Mouse (Mus musculus) limb, embryonic 13.5 days (tissue): ENCODE data around the gene Trim33. TPM values are rescaled to one million over a fixed set of nuclear protein-coding genes. Genes with fewer than 3 reads are reported as not detected.

Source experiments
- ATAC-seq: fragments of 200-750 bp; cut with Nextera tagmentation; 2 replicates; pipeline ENCODE4 v1.8.0; 2017; ENCODE audit warnings: low read depth, moderate number of reproducible peaks, moderate TSS enrichment; ENCODE audit not compliant: low FRiP score
- H3K27ac ChIP-seq: fragments of 300-500 bp; sonication (generic); 2 replicates; pipeline ENCODE4 v1.5.1; 2015; ENCODE audit warnings: inconsistent platforms, mild to moderate bottlenecking, moderate library complexity
- H3K27me3 ChIP-seq: fragments of 300-500 bp; sonication (generic); 2 replicates; pipeline ENCODE4 v1.6.1; 2015; ENCODE audit warnings: mild to moderate bottlenecking, inconsistent platforms
- H3K36me3 ChIP-seq: fragments of 300-500 bp; sonication (generic); 2 replicates; pipeline ENCODE4 v1.6.1; 2015; ENCODE audit warnings: inconsistent platforms, mild to moderate bottlenecking, moderate library complexity
- H3K4me1 ChIP-seq: fragments of 300-500 bp; sonication (generic); 2 replicates; pipeline ENCODE4 v1.6.1; 2015; ENCODE audit warnings: inconsistent platforms
- H3K4me2 ChIP-seq: fragments of 300-500 bp; sonication (generic); replicated peaks from 2 replicates; pipeline ENCODE4 v1.6.1; 2015; ENCODE audit warnings: inconsistent platforms, mild to moderate bottlenecking, moderate library complexity
- H3K4me3 ChIP-seq: fragments of 300-500 bp; sonication (generic); 2 replicates; pipeline ENCODE4 v1.5.1; 2015; ENCODE audit warnings: moderate library complexity, mild to moderate bottlenecking, inconsistent platforms
- H3K9ac ChIP-seq: fragments of 300-500 bp; sonication (generic); 2 replicates; pipeline ENCODE4 v1.6.1; 2015; ENCODE audit warnings: mild to moderate bottlenecking, inconsistent platforms
- H3K9me3 ChIP-seq: fragments of 300-500 bp; sonication (generic); 2 replicates; pipeline ENCODE4 v1.6.1; 2016; ENCODE audit warnings: inconsistent platforms
- WGBS: fragments of 180-500 bp; shearing (Covaris S2); methylation state at CpG from one replicate; pipeline ENCODE4 v1.1.7; 2015; 5-methylcytosine and 5-hydroxymethylcytosine counted together
- polyA plus RNA-seq: library from polyadenylated mRNA; unstranded; fragments of >200 nt; fragmentation: Nextera tagmentation; extraction: Ambion mirVana; gene quantifications from 2 replicates; pipeline ENCODE4 v1.2.1, GENCODE M21; 2015

Gene Trim33
- polyA plus RNA-seq, 1 experiment from 2014 or later: 29.8 TPM

DNA sequence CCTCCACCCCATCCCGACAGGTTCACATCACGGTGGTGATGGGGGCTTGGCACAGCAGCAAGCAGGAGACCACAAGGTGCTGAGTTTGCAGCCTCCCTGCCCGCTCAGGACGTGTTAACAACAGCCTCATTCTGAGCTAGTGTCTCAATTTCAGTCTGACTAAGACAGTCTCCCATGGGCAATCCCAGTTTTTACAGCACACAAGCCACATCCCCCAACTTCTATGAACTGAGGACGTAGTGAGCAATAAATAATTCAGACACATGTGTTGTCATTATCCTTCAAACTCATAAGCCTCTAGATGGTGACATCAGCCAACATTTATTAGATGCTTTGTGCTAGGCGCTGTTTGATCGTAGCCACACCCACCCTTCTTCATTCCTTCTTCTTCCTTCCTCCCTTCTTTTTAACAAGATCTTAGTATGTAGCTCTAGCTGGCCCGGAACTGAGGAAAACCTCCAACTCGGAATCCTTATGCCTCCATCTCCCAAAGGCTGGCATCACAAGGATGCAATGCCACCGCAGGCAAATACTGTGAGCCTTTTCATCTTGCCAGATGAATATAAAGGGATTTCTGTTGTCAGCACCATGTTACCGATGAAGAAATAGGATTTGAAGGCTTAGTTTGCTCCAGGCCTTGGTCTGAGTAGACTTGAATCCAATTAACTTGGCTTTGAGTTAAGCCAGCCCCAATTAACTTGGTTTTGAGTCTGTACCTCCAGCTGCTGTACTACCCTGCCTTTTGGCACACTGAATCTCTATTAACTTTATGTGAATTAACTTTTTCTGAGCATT lies 88.3 kb downstream of the Trim33 start:
- Histone ChIP-seq H3K27ac (no peak overlapping the region), H3K27me3 (no peaks in the 10 kb centered on the region), H3K9ac (no peak overlapping the region), H3K9me3 (no peaks in the 10 kb centered on the region), H3K4me2 (no peak overlapping the region), H3K4me3 (no peak overlapping the region), H3K36me3 (no peaks in the 10 kb centered on the region), H3K4me1 (peaks cover 13% of the 10 kb centered on the region; the same call in 1 of the 2 replicates)
- ATAC-seq: no peak
- WGBS: 60% methylated on average over 11 of the region's 11 CpGs

DNA sequence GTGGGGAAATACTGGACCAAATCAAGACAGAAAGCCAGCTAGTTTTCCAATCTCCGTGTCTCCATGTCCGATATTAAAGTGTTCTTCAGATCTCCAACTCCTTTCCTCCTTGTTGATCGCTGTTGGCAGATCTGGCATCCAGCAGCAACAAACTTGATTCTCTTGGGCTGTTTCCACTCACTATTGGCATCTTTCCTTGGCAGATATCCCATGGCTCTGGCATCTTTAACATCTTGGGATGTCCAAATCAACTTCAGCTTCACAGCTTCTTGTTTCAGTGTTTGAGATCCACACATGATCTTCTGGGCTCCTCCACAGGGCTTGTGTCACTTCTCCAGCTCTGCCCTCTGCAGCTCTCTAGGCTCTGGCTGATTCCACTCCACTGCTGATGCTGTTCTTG lies 89.6 kb downstream of the Trim33 start:
- ATAC-seq: no peak
- 92% methylated on average over 3 of the region's 3 CpGs for WGBS
- H3K4me1 ChIP-seq: peaks cover 13% of the 10 kb centered on the region; the same call in 1 of the 2 replicates

GRCm38 (mm10) chr3:103374028-103374427 lies 94.9 kb downstream of the Trim33 start:
- Histone ChIP-seq H3K9me3 (no peaks in the 10 kb centered on the region), H3K27me3 (no peaks in the 10 kb centered on the region), H3K9ac (no peak overlapping the region), H3K36me3 (no peaks in the 10 kb centered on the region), H3K4me3 (no peak overlapping the region), H3K27ac (no peak overlapping the region), H3K4me2 (no peak overlapping the region), H3K4me1 (no peaks in the 10 kb centered on the region)
- no peak for ATAC-seq
- WGBS: 37% methylated on average over 8 of the region's 8 CpGs

More for the DNA sequence above, 89.6 kb downstream of the Trim33 start:
- H3K27ac ChIP-seq: no peak overlapping the region
- no peaks in the 10 kb centered on the region for H3K9me3 ChIP-seq
- no peak overlapping the region for H3K9ac ChIP-seq
- no peak overlapping the region for H3K4me2 ChIP-seq
- no peaks in the 10 kb centered on the region for H3K36me3 ChIP-seq
- H3K4me3 ChIP-seq: no peak overlapping the region
- no peaks in the 10 kb centered on the region for H3K27me3 ChIP-seq

GRCm38 (mm10) chr3:103375181-103375855 lies 96.2 kb downstream of the Trim33 start:
- Histone ChIP-seq H3K27me3 (no peaks in the 10 kb centered on the region), H3K36me3 (no peaks in the 10 kb centered on the region), H3K4me2 (no peak overlapping the region), H3K27ac (no peak overlapping the region), H3K4me3 (no peak overlapping the region), H3K9me3 (no peaks in the 10 kb centered on the region), H3K4me1 (no peaks in the 10 kb centered on the region), H3K9ac (no peak overlapping the region)
- no peak for ATAC-seq
- 25% methylated on average over 14 of the region's 14 CpGs for WGBS

DNA sequence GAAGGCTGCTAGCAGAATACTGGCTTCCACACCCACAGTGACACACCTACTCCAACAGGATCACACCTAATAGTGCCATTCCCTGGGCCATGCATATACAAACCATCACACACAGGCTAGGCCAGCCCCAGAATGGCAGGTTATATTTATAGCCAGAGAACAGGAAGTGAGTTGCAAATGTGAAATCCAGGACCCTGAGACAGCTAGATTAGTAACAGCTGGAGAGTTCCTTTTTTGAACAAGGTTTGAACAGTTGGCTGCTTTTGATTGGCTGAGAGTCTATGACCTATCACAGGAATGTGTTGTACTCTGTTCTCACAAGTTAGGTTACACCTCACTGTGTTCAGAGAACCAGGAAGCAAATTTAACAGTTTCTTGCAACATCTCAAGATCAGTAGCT lies 98.9 kb downstream of the Trim33 start:
- ATAC-seq: peak; percentile 87
- no peaks in the 10 kb centered on the region for H3K36me3 ChIP-seq
- H3K4me1 ChIP-seq: no peaks in the 10 kb centered on the region
- no peaks in the 10 kb centered on the region for H3K27me3 ChIP-seq
- H3K4me2 ChIP-seq: no peak overlapping the region
- no peak overlapping the region for H3K9ac ChIP-seq
- H3K9me3 ChIP-seq: no peaks in the 10 kb centered on the region
- H3K4me3 ChIP-seq: no peak overlapping the region
- H3K27ac ChIP-seq: peak overlapping the region; percentile 63; the same call in 1 of the 2 replicates

GRCm38 (mm10) chr3:103379371-103379770 lies 100.3 kb downstream of the Trim33 start:
- no peak overlapping the region for H3K9ac ChIP-seq
- no peaks in the 10 kb centered on the region for H3K9me3 ChIP-seq
- no peaks in the 10 kb centered on the region for H3K36me3 ChIP-seq
- H3K27ac ChIP-seq: no peak overlapping the region
- WGBS: 76% methylated on average over 3 of the region's 3 CpGs
- H3K27me3 ChIP-seq: no peaks in the 10 kb centered on the region
- H3K4me2 ChIP-seq: no peak overlapping the region
- no peak for ATAC-seq
- H3K4me1 ChIP-seq: 0 out of 2 replicates have a peak, but pooled peaks cover 4% of the 10 kb centered on the region
- H3K4me3 ChIP-seq: no peak overlapping the region

GRCm38 (mm10) chr3:103380814-103381213 lies 101.7 kb downstream of the Trim33 start:
- no peaks in the 10 kb centered on the region for H3K36me3 ChIP-seq
- H3K9me3 ChIP-seq: no peaks in the 10 kb centered on the region
- no peak overlapping the region for H3K9ac ChIP-seq
- H3K4me1 ChIP-seq: 0 out of 2 replicates have a peak, but pooled peaks cover 4% of the 10 kb centered on the region
- no peak overlapping the region for H3K27ac ChIP-seq
- H3K4me2 ChIP-seq: no peak overlapping the region
- H3K27me3 ChIP-seq: no peaks in the 10 kb centered on the region
- WGBS: 87% methylated on average over 8 of the region's 8 CpGs
- ATAC-seq: no peak
- no peak overlapping the region for H3K4me3 ChIP-seq

DNA sequence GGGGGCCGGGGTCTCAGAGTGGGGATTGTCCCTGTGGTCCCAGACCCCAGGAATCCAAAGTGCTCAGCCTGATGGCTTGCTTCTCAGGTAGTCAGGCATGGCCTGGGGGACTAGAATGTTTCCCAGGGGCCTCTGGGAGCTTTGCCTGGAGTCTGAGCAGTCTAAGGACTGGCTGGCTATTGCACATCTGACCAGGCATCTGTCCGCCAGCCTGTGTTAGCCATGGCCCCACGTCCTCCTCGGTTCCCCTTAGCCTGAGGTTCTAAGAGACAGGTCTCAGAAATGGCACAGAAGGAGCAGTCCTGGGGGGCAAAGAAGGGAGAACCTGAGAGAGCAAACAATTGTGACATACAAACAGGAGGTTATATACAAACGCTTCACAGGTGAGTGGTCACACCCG lies 102.3 kb downstream of the Trim33 start:
- Histone ChIP-seq H3K27ac (no peak overlapping the region), H3K36me3 (no peaks in the 10 kb centered on the region), H3K9ac (no peak overlapping the region), H3K4me3 (no peak overlapping the region), H3K4me1 (0 out of 2 replicates have a peak, but pooled peaks cover 4% of the 10 kb centered on the region), H3K4me2 (no peak overlapping the region), H3K9me3 (no peaks in the 10 kb centered on the region), H3K27me3 (no peaks in the 10 kb centered on the region)
- 94% methylated on average over 6 of the region's 6 CpGs for WGBS
- no peak for ATAC-seq

GRCm38 (mm10) chr3:103382872-103383567 lies 103.9 kb downstream of the Trim33 start:
- peak overlapping the region; percentile 48 for H3K4me2 ChIP-seq
- H3K4me1 ChIP-seq: 0 out of 2 replicates have a peak, but pooled peaks cover 4% of the 10 kb centered on the region
- WGBS: 19% methylated on average over 17 of the region's 17 CpGs
- peak overlapping the region; percentile 17; the same call in 1 of the 2 replicates for H3K4me3 ChIP-seq
- peak; percentile 54; the same call in 1 of the 2 replicates for ATAC-seq
- no peaks in the 10 kb centered on the region for H3K27me3 ChIP-seq
- H3K27ac ChIP-seq: no peak overlapping the region
- H3K9me3 ChIP-seq: no peaks in the 10 kb centered on the region
- no peaks in the 10 kb centered on the region for H3K36me3 ChIP-seq
- H3K9ac ChIP-seq: peak overlapping the region; percentile 53

- Histone ChIP-seq H3K27ac (no peak overlapping the region), H3K9me3 (no peaks in the 10 kb centered on the region), H3K4me3 (no peak overlapping the region), H3K4me1 (0 out of 2 replicates have a peak, but pooled peaks cover 4% of the 10 kb centered on the region), H3K36me3 (no peaks in the 10 kb centered on the region), H3K27me3 (no peaks in the 10 kb centered on the region), H3K4me2 (no peak overlapping the region), H3K9ac (no peak overlapping the region)
- no peak for ATAC-seq
- 93% methylated on average over 7 of the region's 7 CpGs for WGBS
Observed at GRCm38 (mm10) chr3:103384486-103384885, 105.4 kb downstream of the Trim33 start.

DNA sequence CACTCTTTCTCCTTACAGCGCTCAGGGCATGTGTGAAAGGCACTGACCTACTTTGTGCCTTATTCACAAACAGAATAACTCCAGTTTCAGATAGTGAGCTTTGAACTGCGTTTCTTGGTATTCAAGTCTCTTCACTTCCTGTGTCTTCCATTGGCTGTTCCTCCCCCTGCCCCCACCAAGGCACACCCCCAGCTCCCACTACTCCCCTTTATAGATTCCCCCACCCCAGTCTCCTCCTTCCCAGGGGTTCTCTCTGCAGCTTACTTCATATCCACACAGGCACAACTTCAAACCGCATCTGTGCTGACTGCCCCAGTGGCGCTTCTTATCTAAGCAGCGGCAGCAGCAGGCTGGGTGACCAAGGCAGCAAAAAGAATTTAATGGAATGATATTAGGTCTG lies 105.9 kb downstream of the Trim33 start:
- H3K9ac ChIP-seq: no peak overlapping the region
- no peak overlapping the region for H3K4me2 ChIP-seq
- no peaks in the 10 kb centered on the region for H3K36me3 ChIP-seq
- 81% methylated on average over 5 of the region's 5 CpGs for WGBS
- no peak overlapping the region for H3K4me3 ChIP-seq
- H3K27ac ChIP-seq: no peak overlapping the region
- ATAC-seq: no peak
- H3K27me3 ChIP-seq: no peaks in the 10 kb centered on the region
- no peaks in the 10 kb centered on the region for H3K9me3 ChIP-seq
- H3K4me1 ChIP-seq: 0 out of 2 replicates have a peak, but pooled peaks cover 4% of the 10 kb centered on the region
